Mouse (Mus musculus): ENCODE measurements around the gene Plin2.
"Not testable (repeated sequence)": the region's sequence is repeated elsewhere in the genome, so short reads cannot be mapped to it uniquely, and the experiment has no call there.

The Plin2 gene

GRCm38 (mm10) chr4:86683746-86684145 lies 13.9 kb upstream of the Plin2 start:
- DNase-seq (ENCODE audit: low spot score in 2 of 2): no peak

DNA sequence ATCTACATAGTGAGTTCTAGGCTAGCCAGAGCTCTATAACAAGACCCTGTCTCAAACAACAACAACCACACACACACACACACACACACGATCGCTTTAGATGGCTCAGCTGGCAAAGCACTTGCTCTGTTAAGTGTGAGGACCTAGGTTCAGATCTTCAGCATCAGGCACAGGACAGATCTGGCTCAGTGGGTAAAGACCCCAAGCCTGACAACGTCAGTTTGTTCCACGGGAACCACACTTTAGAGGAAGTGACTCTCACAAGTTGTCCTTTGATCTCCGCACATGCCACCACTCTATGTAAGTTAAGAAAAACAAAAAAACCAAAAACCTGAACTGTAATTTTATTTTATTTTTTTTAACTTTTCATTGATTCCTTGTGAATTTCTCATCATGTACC lies 13.4 kb upstream of the Plin2 start:
- no peak for DNase-seq (ENCODE audit: low spot score in 2 of 2)

DNA sequence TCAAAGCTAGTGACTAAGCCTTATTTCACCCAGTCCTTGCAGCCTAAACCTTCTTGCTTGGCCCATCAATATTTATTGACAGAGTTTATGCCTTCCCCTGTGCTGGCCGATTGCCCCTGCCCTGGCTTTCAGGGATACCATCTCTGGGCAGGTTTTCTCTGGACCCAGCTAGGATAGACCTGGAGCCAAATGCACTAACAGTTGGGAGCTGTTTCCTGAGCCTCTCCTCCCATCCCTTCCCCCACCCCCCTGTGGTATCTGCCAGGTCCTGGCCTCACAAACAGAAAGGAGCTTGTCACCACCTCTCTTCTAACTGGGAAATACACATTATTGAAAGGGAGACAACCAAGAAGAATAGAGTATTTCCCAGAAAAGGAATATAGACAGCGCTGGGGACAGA lies 12.0 kb upstream of the Plin2 start:
- DNase-seq (ENCODE audit: low spot score in 2 of 2): no peak

GRCm38 (mm10) chr4:86681421-86681820 lies 11.6 kb upstream of the Plin2 start:
- no peak for DNase-seq (ENCODE audit: low spot score in 2 of 2)

GRCm38 (mm10) chr4:86679686-86680085 lies 9.8 kb upstream of the Plin2 start:
- no peak for DNase-seq (ENCODE audit: low spot score in 2 of 2)

DNA sequence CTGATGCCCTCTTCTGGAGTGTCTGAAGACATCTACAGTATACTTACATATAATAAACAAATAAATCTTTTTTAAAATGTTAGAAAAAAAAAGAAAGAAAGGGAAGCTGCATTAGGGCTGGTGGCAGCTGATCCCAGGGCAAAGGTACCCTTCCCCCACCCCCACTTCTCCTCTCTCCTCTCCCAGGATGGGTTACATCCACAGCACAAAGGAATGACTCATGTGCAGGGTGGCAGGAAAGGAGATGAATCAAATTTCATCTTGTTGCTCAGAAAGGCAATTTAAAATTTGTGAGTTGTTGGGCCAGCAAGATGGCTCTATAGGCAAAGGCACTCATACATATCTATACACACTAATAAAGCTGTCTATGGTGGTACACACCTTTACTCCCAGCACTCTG lies 6.9 kb upstream of the Plin2 start:
- no peak for DNase-seq (ENCODE audit: low spot score in 2 of 2)

DNA sequence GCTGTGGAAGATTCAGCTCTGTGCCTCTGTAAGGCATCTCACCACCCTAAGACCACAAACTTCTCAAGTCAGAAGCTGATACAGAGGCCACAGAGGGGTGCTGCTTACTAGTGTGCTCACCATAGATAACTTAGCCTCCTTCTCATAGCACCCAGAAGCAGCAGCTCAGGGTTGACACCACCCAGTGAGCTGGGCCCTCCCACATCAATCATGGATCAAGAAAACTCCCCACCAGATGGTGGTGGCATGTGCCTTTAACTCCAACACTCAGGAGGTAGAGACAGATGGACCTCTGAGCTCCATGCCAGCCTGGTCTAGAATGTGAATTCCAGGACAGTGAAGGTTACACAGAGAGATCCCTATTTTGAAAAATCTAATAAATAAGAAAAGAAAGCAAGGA lies 4.9 kb upstream of the Plin2 start:
- DNase-seq (ENCODE audit: low spot score in 2 of 2): not testable (repeated sequence)

DNA sequence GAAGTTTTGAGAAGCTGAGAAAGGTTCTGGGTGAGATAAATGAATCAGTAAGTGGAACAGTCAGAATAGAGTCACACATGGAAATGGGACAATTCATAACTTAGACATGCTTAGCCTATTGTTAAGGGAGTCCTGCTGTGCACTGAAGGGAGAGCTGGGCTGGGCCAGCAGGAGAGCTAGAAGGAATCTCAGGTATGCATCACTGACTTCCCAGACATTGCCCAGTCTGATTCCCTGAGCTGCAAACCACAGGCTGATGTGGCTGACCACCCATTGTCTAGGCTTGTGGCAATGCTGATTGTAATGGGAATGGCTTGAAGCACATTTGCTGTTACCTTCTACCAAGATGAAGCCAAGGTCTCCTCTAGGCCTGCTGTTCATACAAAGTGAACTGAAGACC lies 4.3 kb upstream of the Plin2 start:
- DNase-seq (ENCODE audit: low spot score in 2 of 2): not testable (repeated sequence)

GRCm38 (mm10) chr4:86672450-86672849 lies 2.6 kb upstream of the Plin2 start:
- DNase-seq (ENCODE audit: low spot score in 2 of 2): no peak

- DNase-seq (ENCODE audit: low spot score in 2 of 2): no peak
Observed at GRCm38 (mm10) chr4:86671803-86672202, 1.9 kb upstream of the Plin2 start.

- DNase-seq (ENCODE audit: low spot score in 2 of 2): no peak
Observed at GRCm38 (mm10) chr4:86670582-86671306, 884 bp upstream of the Plin2 start.

DNA sequence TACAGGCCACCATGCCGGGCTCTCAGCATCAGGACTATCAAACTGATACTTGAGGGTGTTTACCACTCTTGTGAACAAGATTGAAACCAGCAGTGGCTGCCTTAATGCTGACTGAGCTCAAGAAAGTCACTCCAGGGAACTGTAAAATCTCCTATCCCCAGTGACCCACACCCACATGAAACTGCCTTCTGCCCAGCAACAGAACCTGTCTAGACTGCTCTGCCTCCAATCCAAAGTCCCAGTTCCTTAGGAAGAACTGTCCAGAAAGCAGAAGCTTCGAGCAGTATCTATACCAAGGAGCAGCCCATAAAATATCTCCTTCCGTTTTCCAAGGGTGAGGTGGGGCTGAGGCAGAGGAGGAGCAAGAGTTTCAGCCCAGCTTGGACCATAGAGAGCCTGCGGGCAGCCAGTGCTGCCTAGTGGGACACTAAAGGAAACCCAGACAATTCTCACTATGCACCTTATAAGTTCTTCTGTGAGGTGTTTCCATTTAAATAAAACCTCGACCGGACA lies 563 bp downstream of the Plin2 start:
- peak; percentile 35 to 57 for DNase-seq (ENCODE audit: low spot score in 2 of 2)

DNA sequence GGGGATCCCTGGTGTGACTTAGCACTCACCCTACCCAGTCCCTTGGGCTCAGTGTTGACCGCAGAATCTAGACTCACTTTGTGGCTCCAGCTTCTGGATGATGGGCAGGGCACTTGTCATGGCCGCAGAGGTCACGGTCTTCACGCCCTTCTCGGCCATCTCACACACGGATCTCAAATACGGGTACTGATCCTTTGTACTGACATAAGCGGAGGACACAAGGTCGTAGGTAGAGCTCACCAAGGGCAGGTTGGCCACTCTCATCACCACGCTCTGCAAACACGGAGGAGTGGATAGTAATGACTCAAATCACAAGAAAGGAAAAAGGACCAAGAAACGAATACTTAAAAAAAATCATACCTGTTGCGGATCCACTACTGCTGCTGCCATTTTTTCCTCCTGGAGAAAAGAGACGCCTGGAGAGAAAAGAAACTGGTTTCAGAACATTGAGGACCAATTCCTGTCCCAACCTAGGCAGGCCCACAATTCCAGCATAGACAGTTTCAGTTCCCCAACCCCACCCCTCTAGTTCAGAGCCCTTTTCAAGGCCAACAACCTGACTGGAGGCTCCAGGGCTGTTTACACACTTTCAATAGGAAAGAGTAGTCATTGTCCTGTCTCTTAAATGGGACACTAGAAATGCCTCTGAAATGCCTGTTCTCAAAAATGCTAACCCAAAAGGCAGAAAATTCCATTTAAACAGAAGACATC lies 1.4 kb downstream of the Plin2 start:
- no peak for DNase-seq (ENCODE audit: low spot score in 2 of 2)

DNA sequence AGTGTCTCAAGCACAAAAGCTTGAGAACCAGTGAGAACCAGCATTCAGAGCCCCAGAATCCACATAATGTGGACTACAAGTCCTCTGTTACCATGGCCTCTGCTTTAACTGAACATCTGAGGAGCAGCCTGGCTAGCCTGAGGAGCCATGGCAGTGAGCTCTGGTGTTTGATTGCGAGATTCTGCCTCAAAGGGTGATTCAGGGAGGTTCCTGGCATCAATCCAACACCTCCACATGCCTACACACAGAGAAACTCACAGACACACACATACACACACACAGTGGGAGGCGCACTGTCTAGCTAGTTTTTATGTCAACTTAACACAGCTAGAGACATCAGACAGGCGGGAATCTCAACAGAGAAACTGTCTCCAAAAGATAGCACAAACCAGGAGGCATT lies 4.3 kb downstream of the Plin2 start:
- DNase-seq (ENCODE audit: low spot score in 2 of 2): no peak

DNA sequence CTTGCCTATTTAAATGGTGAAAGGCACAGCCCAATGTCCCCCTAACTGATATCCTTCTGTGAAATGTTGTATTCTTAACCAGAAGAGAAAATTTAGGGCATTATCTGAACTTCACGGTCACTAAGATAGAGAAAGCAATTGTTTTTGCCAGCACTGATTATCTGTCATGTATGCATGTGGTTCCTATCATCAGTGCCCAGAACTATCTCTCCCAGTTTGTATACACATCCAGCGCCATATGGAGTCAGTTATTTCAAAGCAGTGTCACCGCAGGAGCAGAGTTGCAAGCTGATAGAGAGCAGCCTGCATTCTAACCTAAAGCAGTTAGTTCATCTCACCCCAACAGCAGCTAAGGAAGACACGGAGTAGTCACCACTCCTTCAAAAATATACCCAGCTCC lies 5.9 kb downstream of the Plin2 start:
- no peak for DNase-seq (ENCODE audit: low spot score in 2 of 2)

- peak; percentile 64 to 73 for DNase-seq (ENCODE audit: low spot score in 2 of 2)
Observed at GRCm38 (mm10) chr4:86657176-86657575, 12.7 kb downstream of the Plin2 start.

DNA sequence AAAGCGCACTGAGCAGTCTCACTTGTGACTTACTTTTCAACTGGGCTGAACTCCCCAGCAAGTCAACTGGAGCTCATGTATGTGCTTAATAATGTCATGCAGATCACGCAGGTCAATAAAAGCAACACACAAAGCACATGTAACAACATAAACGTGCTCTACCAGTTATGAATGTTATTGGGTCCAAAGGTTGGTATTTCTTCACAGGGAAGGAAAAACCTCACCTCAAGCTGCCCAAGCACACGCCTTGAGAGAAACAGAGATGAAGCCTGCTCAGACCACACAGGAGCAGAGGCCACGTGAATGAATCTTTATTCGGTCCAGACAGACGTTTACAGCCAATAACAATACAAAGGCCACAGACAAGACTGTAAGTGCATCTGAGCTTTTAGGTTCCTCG lies 13.4 kb downstream of the Plin2 start:
- DNase-seq (ENCODE audit: low spot score in 2 of 2): not testable (repeated sequence)

DNA sequence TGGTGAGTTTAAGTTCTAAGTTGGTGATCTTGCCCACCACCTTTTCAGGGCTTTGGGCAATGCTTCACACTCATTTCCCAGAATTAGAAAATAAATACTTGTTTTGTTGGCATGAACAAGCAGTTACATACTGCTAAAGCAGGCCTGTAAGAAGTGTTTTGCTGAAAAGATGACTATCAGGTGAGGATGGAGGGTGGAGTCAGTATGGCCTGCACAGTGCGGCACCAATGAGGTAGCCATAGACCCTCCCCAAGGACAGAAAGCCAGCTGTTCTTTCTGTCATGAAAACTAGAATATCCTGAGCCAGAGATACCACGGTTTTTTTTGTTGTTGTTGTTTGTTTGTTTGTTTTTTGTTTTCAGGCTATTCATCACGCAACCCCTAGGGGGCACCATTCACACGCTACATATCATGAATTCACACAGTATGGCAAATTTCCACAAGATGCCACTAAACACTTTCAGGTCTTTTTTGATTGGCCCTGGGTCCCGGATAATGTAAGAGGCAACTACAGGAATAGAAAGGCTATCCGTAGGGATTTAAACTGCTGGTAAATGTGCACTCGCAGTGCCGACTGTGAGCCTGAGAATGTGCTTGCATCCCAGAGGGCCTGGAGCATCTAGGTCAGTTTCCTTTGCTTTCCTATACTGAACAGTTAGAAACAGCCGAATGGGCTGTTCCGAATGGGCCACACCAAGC lies 18.0 kb downstream of the Plin2 start:
- peak; percentile 22 to 28 for DNase-seq (ENCODE audit: low spot score in 2 of 2)

DNA sequence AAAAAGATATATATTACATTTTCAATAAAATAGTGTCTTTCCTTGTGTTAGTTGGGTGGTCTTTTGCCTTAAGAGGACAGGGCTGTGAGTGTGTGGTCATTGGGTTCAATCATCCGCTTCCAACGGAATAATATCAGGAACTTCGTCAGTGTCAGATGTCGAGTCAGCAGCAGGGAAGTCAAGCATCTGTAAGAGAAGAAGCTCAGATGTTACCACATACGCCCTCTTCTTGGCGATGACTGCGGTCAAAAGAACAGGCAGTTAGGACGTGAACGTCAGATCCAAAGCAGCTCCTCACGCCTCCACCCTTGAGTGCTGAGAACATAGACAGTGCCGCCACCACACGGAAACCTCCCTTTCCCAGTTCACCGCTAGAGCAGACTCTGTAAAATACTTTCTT lies 21.5 kb downstream of the Plin2 start:
- not testable (repeated sequence) for DNase-seq (ENCODE audit: low spot score in 2 of 2)

DNA sequence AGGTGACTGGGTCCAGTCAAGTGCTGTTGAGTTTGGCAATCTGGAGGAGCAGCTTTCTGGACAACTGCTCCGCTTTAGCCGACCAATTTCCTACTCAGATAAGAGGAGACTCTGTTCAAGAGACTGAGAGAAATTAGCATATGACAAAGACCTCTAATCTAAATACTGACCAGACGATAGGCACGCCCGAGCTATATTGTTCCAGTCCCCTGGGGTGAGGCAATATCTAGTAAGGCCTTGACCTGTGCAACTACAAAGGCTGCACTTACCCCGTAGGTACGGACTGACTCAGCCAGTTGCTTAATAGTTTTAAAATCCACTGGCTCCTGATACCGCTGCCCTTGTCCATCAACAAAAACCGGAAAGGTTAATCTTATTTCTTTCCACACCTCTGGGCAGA lies 32.3 kb downstream of the Plin2 start:
- DNase-seq (ENCODE audit: low spot score in 2 of 2): not testable (repeated sequence)

GRCm38 (mm10) chr4:86634873-86635272 lies 35.0 kb downstream of the Plin2 start:
- DNase-seq (ENCODE audit: low spot score in 2 of 2): not testable (repeated sequence)

GRCm38 (mm10) chr4:86634312-86634711 lies 35.5 kb downstream of the Plin2 start:
- not testable (repeated sequence) for DNase-seq (ENCODE audit: low spot score in 2 of 2)

DNA sequence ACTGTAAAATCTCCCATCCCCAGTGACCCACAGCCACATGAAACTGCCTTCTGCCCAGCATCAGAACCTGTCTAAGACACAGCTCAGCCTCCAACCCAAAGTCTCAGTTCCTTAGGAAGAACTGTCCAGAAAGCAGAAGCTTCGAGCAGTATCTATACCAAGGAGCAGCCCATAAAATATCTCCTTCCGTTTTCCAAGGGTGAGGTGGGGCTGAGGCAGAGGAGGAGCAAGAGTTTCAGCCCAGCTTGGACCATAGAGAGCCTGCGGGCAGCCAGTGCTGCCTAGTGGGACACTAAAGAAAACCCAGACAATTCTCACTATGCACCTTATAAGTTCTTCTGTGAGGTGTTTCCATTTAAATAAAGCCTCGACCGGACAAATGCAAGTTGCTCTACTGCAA lies 37.3 kb downstream of the Plin2 start:
- not testable (repeated sequence) for DNase-seq (ENCODE audit: low spot score in 2 of 2)
